Mouse (Mus musculus) lung, embryonic 15.5 days (tissue): Measurements from ENCODE around the gene Txn1. TPM values are rescaled to one million over a fixed set of nuclear protein-coding genes. Genes with fewer than 3 reads are reported as not detected.

ENCODE experiments used
- ATAC-seq: fragments of 200-750 bp; cut with Nextera tagmentation; 2 replicates; pipeline ENCODE4 v1.8.0; 2017; ENCODE audit warnings: moderate number of reproducible peaks, borderline replicate concordance; ENCODE audit not compliant: low FRiP score, low TSS enrichment; ENCODE audit errors: extremely low read depth
- H3K27ac ChIP-seq: fragments of 300-500 bp; sonication (generic); 2 replicates; pipeline ENCODE4 v1.5.1; 2015; ENCODE audit warnings: moderate library complexity, mild to moderate bottlenecking, inconsistent platforms
- H3K27me3 ChIP-seq: fragments of 300-500 bp; sonication (generic); 2 replicates; pipeline ENCODE4 v1.6.1; 2015; ENCODE audit warnings: inconsistent platforms
- H3K36me3 ChIP-seq: fragments of 300-500 bp; sonication (generic); 2 replicates; pipeline ENCODE4 v1.6.1; 2015; ENCODE audit warnings: inconsistent platforms
- H3K4me1 ChIP-seq: fragments of 300-500 bp; sonication (generic); 2 replicates; pipeline ENCODE4 v1.6.1; 2015; ENCODE audit warnings: inconsistent platforms
- H3K4me2 ChIP-seq: fragments of 300-500 bp; sonication (generic); 2 replicates; pipeline ENCODE4 v1.6.1; 2015; ENCODE audit warnings: inconsistent platforms, mild to moderate bottlenecking, moderate library complexity
- H3K4me3 ChIP-seq: fragments of 300-500 bp; sonication (generic); 2 replicates; pipeline ENCODE4 v1.5.1; 2015; ENCODE audit warnings: mild to moderate bottlenecking, inconsistent platforms
- H3K9ac ChIP-seq: fragments of 300-500 bp; sonication (generic); 2 replicates; pipeline ENCODE4 v1.6.1; 2015; ENCODE audit warnings: inconsistent platforms
- H3K9me3 ChIP-seq: fragments of 300-500 bp; sonication (generic); 2 replicates; pipeline ENCODE4 v1.6.1; 2016; ENCODE audit warnings: inconsistent platforms
- WGBS: fragments of 180-500 bp; shearing (Covaris S2); methylation state at CpG from one replicate; pipeline ENCODE4 v1.1.7; 2015; 5-methylcytosine and 5-hydroxymethylcytosine counted together
- polyA plus RNA-seq: library from polyadenylated mRNA; unstranded; fragments of >200 nt; fragmentation: Nextera tagmentation; extraction: Ambion mirVana; gene quantifications from 2 replicates; pipeline ENCODE4 v1.2.1, GENCODE M21; 2015

Gene Txn1
- polyA plus RNA-seq, 1 experiment from 2014 or later: 445 TPM

DNA sequence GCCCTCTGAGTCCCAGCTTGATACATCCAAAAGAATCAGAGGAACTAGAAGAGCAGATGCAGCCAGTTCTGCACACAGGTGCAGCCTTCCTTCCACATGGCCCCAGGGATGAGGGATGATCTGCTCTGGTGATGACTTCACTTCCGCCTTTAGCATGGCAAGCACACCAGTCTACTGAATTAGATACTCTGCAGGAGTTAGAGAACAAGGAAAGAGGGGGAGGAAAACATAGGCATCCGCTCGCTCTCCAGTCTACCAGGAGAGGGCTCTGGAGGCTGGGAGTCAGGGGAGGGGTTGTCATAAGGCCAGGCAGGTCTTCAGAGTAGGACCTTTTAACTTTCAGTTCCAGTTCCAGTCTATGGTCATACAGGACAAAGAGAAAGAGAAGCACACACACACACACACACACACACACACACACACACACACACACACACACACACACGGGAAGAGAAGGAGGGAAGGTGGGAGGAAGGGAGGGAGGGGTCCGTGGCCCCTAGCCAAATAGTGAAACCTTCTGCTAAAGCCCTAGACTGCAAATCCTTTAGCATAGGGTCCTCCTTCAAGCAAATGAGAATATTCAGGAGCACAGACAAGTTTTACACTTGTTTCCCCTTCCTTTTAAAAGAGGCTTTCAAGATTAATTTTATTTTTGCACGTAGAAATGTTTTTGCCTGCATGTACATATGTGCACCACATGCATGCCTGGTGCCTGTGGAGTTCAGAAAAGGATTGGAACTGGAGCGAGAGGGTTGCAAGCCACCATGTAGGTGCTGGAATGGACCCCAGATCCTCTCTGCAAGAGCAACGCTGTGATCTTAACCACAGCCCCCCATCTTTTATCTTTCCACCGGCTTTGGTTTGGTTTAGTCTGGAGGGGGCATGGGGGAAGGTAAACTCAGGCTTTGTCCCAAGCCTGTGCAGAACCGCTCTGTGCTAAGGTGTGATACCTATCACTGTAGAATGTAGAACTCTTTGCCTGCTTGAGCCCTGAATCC is 41.7 kb downstream of the Txn1 start:
- ATAC-seq: peak; percentile 24; the same call in 1 of the 2 replicates
- no peak overlapping the region for H3K9ac ChIP-seq
- H3K27ac ChIP-seq: peak overlapping the region; percentile 89
- peak overlapping the region; percentile 52 for H3K4me2 ChIP-seq
- H3K4me1 ChIP-seq: peaks cover 18% of the 10 kb centered on the region
- 52% methylated on average over 10 of the region's 10 CpGs for WGBS
- H3K9me3 ChIP-seq: no peaks in the 10 kb centered on the region
- H3K27me3 ChIP-seq: no peaks in the 10 kb centered on the region
- no peaks in the 10 kb centered on the region for H3K36me3 ChIP-seq
- peak overlapping the region; percentile 30; the same call in 1 of the 2 replicates for H3K4me3 ChIP-seq

- Histone ChIP-seq H3K9me3 (no peaks in the 10 kb centered on the region), H3K27me3 (no peaks in the 10 kb centered on the region), H3K4me2 (no peak overlapping the region), H3K36me3 (no peaks in the 10 kb centered on the region), H3K27ac (no peak overlapping the region), H3K9ac (no peak overlapping the region), H3K4me3 (no peak overlapping the region), H3K4me1 (peaks cover 17% of the 10 kb centered on the region)
- no peak for ATAC-seq
Observed at GRCm38 (mm10) chr4:57913021-57913420, 43.2 kb downstream of the Txn1 start.

GRCm38 (mm10) chr4:57908860-57909259 is 47.4 kb downstream of the Txn1 start:
- Histone ChIP-seq H3K9ac (no peak overlapping the region), H3K27ac (no peak overlapping the region), H3K9me3 (no peaks in the 10 kb centered on the region), H3K4me1 (peaks cover 9% of the 10 kb centered on the region), H3K4me2 (no peak overlapping the region), H3K4me3 (no peak overlapping the region), H3K36me3 (no peaks in the 10 kb centered on the region), H3K27me3 (no peaks in the 10 kb centered on the region)
- no peak for ATAC-seq
- 63% methylated on average over 6 of the region's 6 CpGs for WGBS

- H3K9ac ChIP-seq: no peak overlapping the region
- H3K4me3 ChIP-seq: no peak overlapping the region
- 36% methylated on average over 2 of the region's 2 CpGs for WGBS
- no peaks in the 10 kb centered on the region for H3K27me3 ChIP-seq
- H3K4me1 ChIP-seq: peaks cover 10% of the 10 kb centered on the region
- no peak for ATAC-seq
- H3K27ac ChIP-seq: no peak overlapping the region
- no peaks in the 10 kb centered on the region for H3K36me3 ChIP-seq
- no peak overlapping the region for H3K4me2 ChIP-seq
- no peaks in the 10 kb centered on the region for H3K9me3 ChIP-seq
Observed at GRCm38 (mm10) chr4:57906708-57907107, 49.5 kb downstream of the Txn1 start.

- no peaks in the 10 kb centered on the region for H3K9me3 ChIP-seq
- peaks cover 10% of the 10 kb centered on the region for H3K4me1 ChIP-seq
- 27% methylated on average over 9 of the region's 9 CpGs for WGBS
- ATAC-seq: peak; percentile 35; the same call in 1 of the 2 replicates
- no peak overlapping the region for H3K4me3 ChIP-seq
- H3K27ac ChIP-seq: no peak overlapping the region
- no peaks in the 10 kb centered on the region for H3K27me3 ChIP-seq
- H3K9ac ChIP-seq: no peak overlapping the region
- H3K4me2 ChIP-seq: peak overlapping the region; percentile 19
- H3K36me3 ChIP-seq: no peaks in the 10 kb centered on the region
Observed at GRCm38 (mm10) chr4:57904638-57905037, 51.6 kb downstream of the Txn1 start.

- Histone ChIP-seq H3K36me3 (no peaks in the 10 kb centered on the region), H3K27me3 (no peaks in the 10 kb centered on the region), H3K9ac (no peak overlapping the region), H3K4me2 (peak overlapping the region; percentile 19), H3K9me3 (no peaks in the 10 kb centered on the region), H3K4me3 (no peak overlapping the region), H3K4me1 (peaks cover 10% of the 10 kb centered on the region), H3K27ac (no peak overlapping the region)
- 9% methylated on average over 5 of the region's 5 CpGs for WGBS
- no peak for ATAC-seq
Observed at GRCm38 (mm10) chr4:57904211-57904610, 52.0 kb downstream of the Txn1 start.

- WGBS: 81% methylated on average over 5 of the region's 5 CpGs
- ATAC-seq: no peak
Observed at GRCm38 (mm10) chr4:57902619-57903018, 53.6 kb downstream of the Txn1 start.

DNA sequence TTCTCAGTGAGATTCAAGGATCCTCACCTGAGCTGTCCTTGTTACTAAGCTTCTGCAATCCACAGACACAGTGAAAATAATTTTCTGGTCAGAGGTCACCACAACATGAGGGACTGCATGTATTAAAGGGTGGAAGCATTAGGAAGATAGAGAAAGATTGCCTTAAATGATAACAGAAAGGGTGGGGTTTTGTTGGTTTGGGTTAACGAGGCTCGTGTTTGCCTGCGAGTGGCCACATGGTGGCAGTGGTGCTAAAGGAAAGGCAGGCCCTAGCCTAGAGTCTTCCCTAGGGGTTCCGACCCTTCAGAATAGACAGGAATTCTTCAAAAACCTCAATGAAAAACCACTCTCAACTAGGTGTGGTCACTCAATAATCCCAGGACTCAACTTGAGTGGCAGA is 55.0 kb downstream of the Txn1 start:
- no peak for ATAC-seq
- Histone ChIP-seq H3K4me3 (no peak overlapping the region), H3K9me3 (no peaks in the 10 kb centered on the region), H3K9ac (no peak overlapping the region), H3K27me3 (no peaks in the 10 kb centered on the region), H3K36me3 (peaks cover 5% of the 10 kb centered on the region; the same call in 1 of the 2 replicates), H3K4me2 (no peak overlapping the region), H3K4me1 (peaks cover 10% of the 10 kb centered on the region), H3K27ac (no peak overlapping the region)
- 9% methylated on average over 4 of the region's 4 CpGs for WGBS

More at GRCm38 (mm10) chr4:57902619-57903018, 53.6 kb downstream of the Txn1 start:
- Histone ChIP-seq H3K27me3 (no peaks in the 10 kb centered on the region), H3K4me3 (no peak overlapping the region), H3K9me3 (no peaks in the 10 kb centered on the region), H3K4me2 (no peak overlapping the region), H3K36me3 (no peaks in the 10 kb centered on the region), H3K9ac (no peak overlapping the region), H3K4me1 (peaks cover 10% of the 10 kb centered on the region), H3K27ac (no peak overlapping the region)

DNA sequence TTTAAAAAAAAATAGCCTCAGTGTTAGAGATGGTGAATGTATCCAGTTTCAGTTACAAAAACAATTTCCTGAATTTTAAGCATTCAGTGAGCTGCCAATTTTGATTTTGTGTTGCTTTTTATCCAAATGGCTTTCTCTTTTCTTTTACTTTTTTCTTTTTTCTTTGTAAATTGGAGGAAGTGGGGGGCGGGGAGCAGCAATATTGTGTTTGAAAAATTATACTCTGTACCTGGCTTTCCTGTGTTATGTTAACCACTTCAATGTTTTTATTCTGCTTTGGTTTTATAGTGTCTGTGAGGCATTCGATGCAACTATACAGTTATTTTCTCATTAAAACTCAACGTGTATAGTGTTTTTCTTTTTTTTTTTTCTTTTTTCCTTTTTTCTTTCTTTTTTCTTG is 59.6 kb downstream of the Txn1 start:
- H3K27ac ChIP-seq: no peak overlapping the region
- WGBS: 89% methylated on average over 3 of the region's 3 CpGs

DNA sequence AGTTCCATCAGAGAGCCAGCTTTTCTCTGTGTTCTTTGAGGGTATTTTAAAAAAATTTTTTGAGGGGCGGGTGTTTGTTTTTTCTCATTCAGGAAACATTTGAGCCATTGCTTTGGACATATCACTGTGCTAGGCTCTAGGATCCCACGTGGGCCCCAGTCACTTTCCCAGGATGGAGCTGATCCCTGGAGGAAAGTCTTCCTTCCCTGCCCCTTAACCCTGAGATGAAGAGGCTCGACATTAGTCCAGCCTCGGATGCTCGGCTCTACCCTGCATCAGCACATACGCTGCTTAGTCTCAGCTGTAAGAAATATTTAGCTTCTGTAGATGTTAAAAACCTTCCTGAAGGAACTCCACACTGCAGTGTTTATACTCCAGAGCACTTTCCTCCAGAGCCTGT is 60.3 kb downstream of the Txn1 start:
- H3K4me1 ChIP-seq: 0 out of 2 replicates have a peak, but pooled peaks cover 4% of the 10 kb centered on the region
- H3K4me3 ChIP-seq: no peak overlapping the region
- no peak for ATAC-seq
- H3K9me3 ChIP-seq: no peaks in the 10 kb centered on the region
- WGBS: 51% methylated on average over 6 of the region's 6 CpGs
- no peak overlapping the region for H3K4me2 ChIP-seq
- H3K9ac ChIP-seq: no peak overlapping the region
- no peaks in the 10 kb centered on the region for H3K27me3 ChIP-seq
- peaks cover 12% of the 10 kb centered on the region for H3K36me3 ChIP-seq
- no peak overlapping the region for H3K27ac ChIP-seq

More for the DNA sequence above, 59.6 kb downstream of the Txn1 start:
- H3K36me3 ChIP-seq: peaks cover 12% of the 10 kb centered on the region
- H3K9me3 ChIP-seq: no peaks in the 10 kb centered on the region
- no peak overlapping the region for H3K4me2 ChIP-seq
- H3K27me3 ChIP-seq: no peaks in the 10 kb centered on the region
- no peak overlapping the region for H3K9ac ChIP-seq
- no peak overlapping the region for H3K4me3 ChIP-seq
- no peak for ATAC-seq
- H3K4me1 ChIP-seq: 0 out of 2 replicates have a peak, but pooled peaks cover 4% of the 10 kb centered on the region

DNA sequence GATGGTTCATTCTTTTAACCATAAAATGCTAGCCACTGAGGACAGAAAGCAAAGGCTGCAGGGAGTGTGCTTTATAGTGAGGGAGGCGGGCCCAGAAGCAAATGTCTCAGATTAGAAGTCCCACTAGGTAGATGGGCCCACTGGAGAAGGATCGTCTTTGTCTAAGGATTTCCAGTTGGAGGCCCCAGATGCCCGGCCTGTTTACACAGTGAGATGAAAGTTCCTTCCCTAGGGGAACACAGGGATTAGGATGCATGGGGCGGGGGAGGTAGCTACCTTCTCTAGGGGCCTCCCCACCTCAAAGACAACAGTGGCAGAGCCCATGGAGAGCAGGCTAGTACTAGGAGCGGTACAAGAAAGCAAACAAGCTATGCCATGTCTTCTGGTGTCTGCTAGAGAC is 61.1 kb downstream of the Txn1 start:
- Histone ChIP-seq H3K27me3 (no peaks in the 10 kb centered on the region), H3K27ac (no peak overlapping the region), H3K9me3 (no peaks in the 10 kb centered on the region), H3K4me1 (0 out of 2 replicates have a peak, but pooled peaks cover 4% of the 10 kb centered on the region), H3K4me2 (no peak overlapping the region), H3K36me3 (peaks cover 12% of the 10 kb centered on the region), H3K9ac (no peak overlapping the region), H3K4me3 (no peak overlapping the region)
- ATAC-seq: no peak
- WGBS: 47% methylated on average over 5 of the region's 5 CpGs
